Mouse (Mus musculus) G1E (cell line): ENCODE measurements at regions not wholly inside any gene's neighbourhood (a gene's known extent, or its start where the extent isn't known, plus 50 kb on each side); places are given as distances from the start of the nearest gene placed in this dataset.

Source experiments
- CTCF ChIP-seq: IDR thresholded peaks from 2 replicates; pipeline ENCODE4 v1.5.1; 2012; ENCODE audit warnings: low read depth, low read length, inconsistent platforms, mixed read lengths
- POLR2AphosphoS5 ChIP-seq: IDR thresholded peaks from 2 replicates; pipeline ENCODE4 v1.6.1; 2012; ENCODE audit warnings: low read depth, low read length, inconsistent platforms; ENCODE audit not compliant: insufficient replicate concordance
- TAL1 ChIP-seq: conservative IDR thresholded peaks from 2 replicates; pipeline ENCODE4 v1.6.1; 2012; ENCODE audit warnings: low read depth, low read length, inconsistent platforms, mixed read lengths

DNA sequence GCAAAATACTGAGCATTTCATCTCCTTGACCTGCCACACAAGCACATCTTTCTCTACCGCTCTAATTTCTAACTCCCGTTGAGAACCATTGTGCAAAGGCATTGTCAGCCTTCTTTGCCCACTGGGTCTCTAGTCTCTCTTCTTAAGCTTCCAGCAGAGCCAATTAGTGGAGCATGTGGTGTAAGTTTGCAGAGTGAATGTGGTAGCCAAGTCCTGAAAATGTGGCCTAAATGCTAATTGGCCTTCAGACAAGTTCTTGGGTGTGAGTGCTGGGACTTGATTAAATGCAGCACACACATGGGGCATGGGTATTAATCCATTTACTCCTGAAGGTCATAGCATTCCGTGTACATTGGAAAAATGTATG is 268.5 kb downstream of the Flrt2 start:
- no peak for TF ChIP-seq CTCF
- TF ChIP-seq POLR2AphosphoS5 = no peak
- no peak for TF ChIP-seq TAL1
